Mouse (Mus musculus) lung, adult 18-20 months (tissue): ENCODE data around the gene Fam178b.

Experiments
- DNase-seq, 2 experiments: peaks; one replicate each; pipeline ENCODE4 v3.0.0; 2022; ENCODE audit warnings: mixed read lengths in 2 of 2

Fam178b gene

DNA sequence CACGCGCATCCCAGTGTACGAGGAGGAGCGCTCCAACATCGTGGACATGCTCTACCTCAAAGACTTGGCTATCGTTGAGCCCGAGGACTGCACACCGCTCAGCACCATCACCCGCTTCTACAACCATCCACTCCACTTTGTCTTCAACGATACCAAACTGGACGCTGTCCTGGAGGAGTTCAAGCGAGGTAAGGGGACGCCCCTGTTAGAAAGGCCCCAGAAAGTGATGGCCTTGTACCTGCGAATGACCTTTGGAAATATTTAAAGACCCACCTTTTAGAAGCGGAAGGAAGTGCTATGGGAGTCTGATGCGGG is 170.1 kb downstream of the Fam178b start:
- DNase-seq = no peak
